Mouse (Mus musculus): Measurements from ENCODE around the gene Vasp. TPM values are rescaled to one million over a fixed set of nuclear protein-coding genes. Genes with fewer than 3 reads are reported as not detected.
A peak's percentile ranks its signal among the peaks of the same experiment; 100 is the strongest.

The Vasp gene
- total and polyA plus RNA-seq, 3 experiments: 130 to 185 TPM; not detected in 1

DNA sequence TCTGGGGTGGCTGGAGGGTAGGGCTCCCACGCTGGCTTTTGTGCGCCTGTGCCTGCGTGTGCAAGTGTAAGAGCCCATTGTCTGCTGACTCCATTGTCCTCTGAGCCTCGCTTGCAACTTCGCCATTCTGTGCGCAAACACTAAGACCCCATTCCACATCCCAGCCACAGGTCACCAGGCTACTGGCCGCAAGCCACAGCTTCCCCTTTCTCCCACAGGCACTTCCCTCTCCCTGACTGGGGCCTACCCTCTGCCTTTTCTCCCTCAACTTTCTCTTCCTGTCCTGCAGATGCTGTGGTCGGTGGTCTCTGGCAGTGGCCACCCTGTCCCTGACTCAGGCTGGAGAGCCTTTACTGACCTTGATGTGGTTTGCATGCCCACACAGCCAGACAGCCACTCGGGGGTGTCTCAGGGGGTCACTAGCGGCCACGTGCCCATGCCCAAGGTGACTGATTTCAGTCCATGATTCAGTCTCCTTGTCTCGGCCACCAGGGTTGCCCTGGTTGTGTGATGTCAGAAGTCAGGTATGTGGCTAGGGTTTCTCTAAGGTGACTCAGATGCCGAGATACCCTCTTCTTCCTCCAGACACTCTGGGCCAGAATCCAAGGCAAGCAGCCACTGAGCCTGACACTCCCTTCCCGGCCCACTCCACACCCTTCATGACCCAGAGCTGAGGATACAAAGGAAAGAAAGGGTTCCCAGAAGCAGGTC lies 45.0 kb upstream of the Vasp start:
- TF ChIP-seq SIN3A (IDR thresholded peaks at IDR 0.05; ENCODE audit: low read length) (no peak), EP300 (IDR thresholded peaks at IDR 0.05; ENCODE audit: low read depth in 1 of 2, low read length in 2 of 2) (peak in 1 of 2 experiments; percentile 59; a peak in 2 of 4 replicates)
- H3K27ac ChIP-seq (ENCODE audit: control insufficient read depth, low read depth, low read length): no peak overlapping the region
- no peak overlapping the region for H3K9ac ChIP-seq (ENCODE audit: control insufficient read depth, low read depth, low read length, poor library complexity, severe bottlenecking)
- peak; percentile 64 for DNase-seq (ENCODE audit: low read depth, low spot score)
- no peak overlapping the region for H3K4me3 ChIP-seq (ENCODE audit: control insufficient read depth in 1 of 2, insufficient read depth in 1 of 2, low read depth in 2 of 2, low read length in 2 of 2)
- H3K36me3 ChIP-seq (ENCODE audit: control insufficient read depth in 1 of 2, insufficient read depth in 2 of 2, low read length in 2 of 2): no peaks in the 10 kb centered on the region
- peaks cover 0 to 25% of the 10 kb centered on the region in 2 experiments; a peak in 2 of 4 replicates for H3K4me1 ChIP-seq (ENCODE audit: control insufficient read depth in 1 of 2, insufficient read depth in 2 of 2, low read length in 2 of 2)
- H3K27me3 ChIP-seq (ENCODE audit: control insufficient read depth in 1 of 2, insufficient read depth in 2 of 2, low read length in 2 of 2): peaks cover 6 to 7% of the 10 kb centered on the region in 2 experiments; a peak in 3 of 4 replicates
- no peaks in the 10 kb centered on the region for H3K79me2 ChIP-seq (ENCODE audit: control insufficient read depth, insufficient read depth, low read length, poor library complexity)
- no peaks in the 10 kb centered on the region for H3K9me3 ChIP-seq (replicated peaks; ENCODE audit: insufficient read depth, low read length)

DNA sequence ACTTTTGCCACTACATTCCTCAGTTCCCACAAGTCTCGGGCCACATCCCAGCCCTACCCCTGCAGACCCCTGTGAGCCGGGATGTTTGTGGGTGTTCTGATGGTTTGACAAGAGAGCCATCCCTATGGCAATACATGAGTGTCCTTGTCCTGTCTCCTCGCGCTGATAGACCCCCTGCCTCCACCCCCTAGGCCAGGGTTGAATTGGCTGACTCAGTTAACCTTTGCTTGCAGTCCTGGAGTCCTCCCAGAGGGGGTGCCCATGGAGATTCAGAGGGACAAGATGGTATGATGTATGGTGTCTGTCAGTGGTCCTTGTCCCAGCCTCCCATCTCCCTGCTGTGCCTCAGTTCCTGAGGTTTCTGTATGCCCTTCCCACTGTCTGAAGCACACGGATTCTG lies 42.4 kb upstream of the Vasp start:
- Histone ChIP-seq H3K4me1 (ENCODE audit: control insufficient read depth in 1 of 2, insufficient read depth in 2 of 2, low read length in 2 of 2) (peaks cover 0 to 15% of the 10 kb centered on the region in 2 experiments; a peak in 1 of 4 replicates), H3K79me2 (ENCODE audit: control insufficient read depth, insufficient read depth, low read length, poor library complexity) (no peaks in the 10 kb centered on the region), H3K27ac (ENCODE audit: control insufficient read depth, low read depth, low read length) (no peak overlapping the region), H3K9ac (ENCODE audit: control insufficient read depth, low read depth, low read length, poor library complexity, severe bottlenecking) (no peak overlapping the region), H3K27me3 (ENCODE audit: control insufficient read depth in 1 of 2, insufficient read depth in 2 of 2, low read length in 2 of 2) (peaks cover 6 to 7% of the 10 kb centered on the region in 2 experiments; a peak in 3 of 4 replicates), H3K36me3 (ENCODE audit: control insufficient read depth in 1 of 2, insufficient read depth in 2 of 2, low read length in 2 of 2) (no peaks in the 10 kb centered on the region), H3K4me3 (ENCODE audit: control insufficient read depth in 1 of 2, insufficient read depth in 1 of 2, low read depth in 2 of 2, low read length in 2 of 2) (no peak overlapping the region), H3K9me3 (replicated peaks; ENCODE audit: insufficient read depth, low read length) (no peaks in the 10 kb centered on the region)
- TF ChIP-seq HCFC1 (IDR thresholded peaks at IDR 0.05; ENCODE audit: low read depth, low read length): no peak
- no peak for TF ChIP-seq MAZ (IDR thresholded peaks at IDR 0.05; ENCODE audit: low read depth, low read length)
- no peak for TF ChIP-seq TBP (IDR thresholded peaks at IDR 0.05; ENCODE audit: low read depth, low read length)
- no peak for TF ChIP-seq GABPA (IDR thresholded peaks at IDR 0.05; ENCODE audit: low read depth, low read length)
- TF ChIP-seq SMC3 (IDR thresholded peaks at IDR 0.05; ENCODE audit: low read depth, low read length): no peak
- no peak for TF ChIP-seq USF2 (IDR thresholded peaks at IDR 0.05; ENCODE audit: borderline replicate concordance in 1 of 2, insufficient read depth in 1 of 2, low read depth in 1 of 2, low read length in 2 of 2)
- TF ChIP-seq E2F4 (IDR thresholded peaks at IDR 0.05; ENCODE audit: borderline replicate concordance, low read depth, low read length): no peak
- DNase-seq (ENCODE audit: low read depth, low spot score): no peak

GRCm38 (mm10) chr7:19311991-19312390 lies 40.4 kb upstream of the Vasp start:
- Histone ChIP-seq H3K9me3 (replicated peaks; ENCODE audit: insufficient read depth, low read length) (no peaks in the 10 kb centered on the region), H3K27ac (ENCODE audit: control insufficient read depth, low read depth, low read length) (no peak overlapping the region), H3K79me2 (ENCODE audit: control insufficient read depth, insufficient read depth, low read length, poor library complexity) (no peaks in the 10 kb centered on the region; the same call in 1 of the 2 replicates), H3K36me3 (ENCODE audit: control insufficient read depth in 1 of 2, insufficient read depth in 2 of 2, low read length in 2 of 2) (no peaks in the 10 kb centered on the region), H3K9ac (ENCODE audit: control insufficient read depth, low read depth, low read length, poor library complexity, severe bottlenecking) (no peak overlapping the region), H3K27me3 (ENCODE audit: control insufficient read depth in 1 of 2, insufficient read depth in 2 of 2, low read length in 2 of 2) (peaks cover 6 to 7% of the 10 kb centered on the region in 2 experiments; a peak in 3 of 4 replicates), H3K4me3 (ENCODE audit: control insufficient read depth in 1 of 2, insufficient read depth in 1 of 2, low read depth in 2 of 2, low read length in 2 of 2) (no peak overlapping the region), H3K4me1 (ENCODE audit: control insufficient read depth in 1 of 2, insufficient read depth in 2 of 2, low read length in 2 of 2) (peaks cover 0 to 9% of the 10 kb centered on the region in 2 experiments; a peak in 1 of 4 replicates)
- TF ChIP-seq CHD1 (IDR thresholded peaks at IDR 0.05; ENCODE audit: low read depth, low read length) (no peak), POLR2A (IDR thresholded peaks at IDR 0.05; ENCODE audit: control insufficient read depth in 1 of 2, insufficient read depth in 1 of 2, low read depth in 1 of 2, low read length in 2 of 2, poor library complexity in 1 of 2) (no peak), USF1 (IDR thresholded peaks at IDR 0.05; ENCODE audit: low read depth, low read length) (no peak), ZNF384 (IDR thresholded peaks at IDR 0.05; ENCODE audit: low read depth, low read length) (no peak), BHLHE40 (IDR thresholded peaks at IDR 0.05; ENCODE audit: borderline replicate concordance, low read depth, low read length) (no peak), RCOR1 (IDR thresholded peaks at IDR 0.05; ENCODE audit: low read depth, low read length) (no peak), MEF2A (IDR thresholded peaks at IDR 0.05; ENCODE audit: extremely low read depth, insufficient replicate concordance, low read depth, low read length, poor library complexity, severe bottlenecking) (no peak), ETS1 (IDR thresholded peaks at IDR 0.05; ENCODE audit: low read depth, low read length) (no peak), MAX (IDR thresholded peaks at IDR 0.05; ENCODE audit: low read length) (no peak), TBP (IDR thresholded peaks at IDR 0.05; ENCODE audit: low read depth, low read length) (no peak), ZMIZ1 (IDR thresholded peaks at IDR 0.05; ENCODE audit: low read depth, low read length) (no peak), GABPA (IDR thresholded peaks at IDR 0.05; ENCODE audit: low read depth, low read length) (no peak), ZC3H11A (IDR thresholded peaks at IDR 0.05; ENCODE audit: low read depth, low read length) (no peak)
- no peak for DNase-seq (ENCODE audit: low read depth, low spot score)
